Mouse (Mus musculus) neural tube, embryonic 11.5 days (tissue): ENCODE results near the gene Olfm1. TPM values are rescaled to one million over a fixed set of nuclear protein-coding genes. Genes with fewer than 3 reads are reported as not detected.

Experiments
- ATAC-seq: fragments of 200-750 bp; cut with Nextera tagmentation; 2 replicates; pipeline ENCODE4 v1.8.0; 2017; ENCODE audit warnings: moderate number of reproducible peaks, mild to moderate bottlenecking, moderate TSS enrichment, moderate library complexity; ENCODE audit not compliant: insufficient read depth, low FRiP score, low TSS enrichment
- DNase-seq: peaks from one replicate; pipeline ENCODE4 v3.0.0-alpha.2; 2015; ENCODE audit warnings: low spot score
- H3K27ac ChIP-seq: fragments of 300-500 bp; sonication (generic); 2 replicates; pipeline ENCODE4 v1.5.1; 2014; ENCODE audit warnings: low read depth, mild to moderate bottlenecking, low read length
- H3K27me3 ChIP-seq: fragments of 300-500 bp; sonication (generic); 2 replicates; pipeline ENCODE4 v1.6.1; 2014; ENCODE audit warnings: mild to moderate bottlenecking, low read length, mixed read lengths; ENCODE audit not compliant: control insufficient read depth, insufficient read depth
- H3K36me3 ChIP-seq: fragments of 300-500 bp; sonication (generic); 2 replicates; pipeline ENCODE4 v1.6.1; 2014; ENCODE audit warnings: mild to moderate bottlenecking, low read length, moderate library complexity, mixed read lengths; ENCODE audit not compliant: control insufficient read depth, insufficient read depth
- H3K4me1 ChIP-seq: fragments of 300-500 bp; sonication (generic); 2 replicates; pipeline ENCODE4 v1.6.1; 2014; ENCODE audit warnings: low read length, mixed read lengths; ENCODE audit not compliant: control insufficient read depth, insufficient read depth
- H3K4me2 ChIP-seq: fragments of 300-500 bp; sonication (generic); 2 replicates; pipeline ENCODE4 v1.6.1; 2014; ENCODE audit warnings: low read depth, mild to moderate bottlenecking, moderate library complexity
- H3K4me3 ChIP-seq: fragments of 300-500 bp; sonication (generic); 2 replicates; pipeline ENCODE4 v1.5.1; 2014; ENCODE audit warnings: low read depth, low read length
- H3K9ac ChIP-seq: fragments of 300-500 bp; sonication (generic); 2 replicates; pipeline ENCODE4 v1.6.1; 2014; ENCODE audit warnings: mild to moderate bottlenecking, low read length
- H3K9me3 ChIP-seq: fragments of 300-500 bp; sonication (generic); 2 replicates; pipeline ENCODE4 v1.6.1; 2016; ENCODE audit warnings: low read length; ENCODE audit not compliant: control insufficient read depth
- WGBS: fragments of 180-500 bp; shearing (Covaris S2); extraction: QIAGEN DNeasy Blood & Tissue Kit; methylation state at CpG from one replicate; pipeline ENCODE4 v1.1.7; 2014; 5-methylcytosine and 5-hydroxymethylcytosine counted together
- polyA plus RNA-seq: library from polyadenylated mRNA; unstranded; fragments of >200 nt; fragmentation: Nextera tagmentation; extraction: Ambion mirVana; gene quantifications from 2 replicates; pipeline ENCODE4 v1.2.1, GENCODE M21; 2014

Olfm1 gene
- polyA plus RNA-seq, 1 experiment from 2014 or later: 118 TPM

GRCm38 (mm10) chr2:28165570-28165969 lies 27.2 kb upstream of the Olfm1 start:
- Histone ChIP-seq H3K9me3 (no peaks in the 10 kb centered on the region), H3K27ac (no peak overlapping the region), H3K36me3 (no peaks in the 10 kb centered on the region), H3K4me1 (no peaks in the 10 kb centered on the region), H3K4me2 (no peak overlapping the region), H3K27me3 (no peaks in the 10 kb centered on the region), H3K4me3 (no peak overlapping the region), H3K9ac (no peak overlapping the region)
- no peak for ATAC-seq
- 68% methylated on average over 8 of the region's 8 CpGs for WGBS
- no peak for DNase-seq

- DNase-seq: no peak
- H3K4me1 ChIP-seq: no peaks in the 10 kb centered on the region
- ATAC-seq: no peak
- WGBS: 81% methylated on average over 12 of the region's 12 CpGs
- no peaks in the 10 kb centered on the region for H3K27me3 ChIP-seq
- no peaks in the 10 kb centered on the region for H3K9me3 ChIP-seq
- no peak overlapping the region for H3K4me3 ChIP-seq
- no peak overlapping the region for H3K9ac ChIP-seq
- no peak overlapping the region for H3K27ac ChIP-seq
- H3K4me2 ChIP-seq: no peak overlapping the region
- H3K36me3 ChIP-seq: no peaks in the 10 kb centered on the region
Observed at GRCm38 (mm10) chr2:28169336-28169735, 23.5 kb upstream of the Olfm1 start.

DNA sequence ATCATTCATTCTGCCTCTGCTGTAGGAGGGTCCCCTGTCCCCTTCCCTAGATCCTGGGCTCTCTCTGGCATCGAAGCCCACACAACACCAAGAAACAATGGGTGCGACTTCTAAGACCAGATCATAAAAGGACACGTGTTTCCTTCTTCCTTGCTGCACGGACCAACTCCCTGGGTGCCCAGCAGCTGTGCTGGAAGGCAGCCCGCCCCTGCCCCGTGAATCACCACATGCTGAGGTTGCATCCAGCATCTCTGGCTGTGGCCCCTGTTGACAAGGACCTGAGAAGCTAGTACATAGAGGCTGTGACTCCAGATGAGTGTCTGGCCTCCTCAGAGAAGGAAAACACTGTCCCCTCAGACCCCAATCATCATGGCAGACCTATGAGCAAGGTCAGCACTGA lies 20.8 kb upstream of the Olfm1 start:
- Histone ChIP-seq H3K27ac (no peak overlapping the region), H3K4me2 (no peak overlapping the region)
- DNase-seq: no peak

GRCm38 (mm10) chr2:28173225-28174141 lies 19.3 kb upstream of the Olfm1 start:
- whole genome bisulfite sequencing: 87% methylated on average over 11 of the region's 11 CpGs
- Histone ChIP-seq H3K4me2 (no peak overlapping the region), H3K9me3 (no peaks in the 10 kb centered on the region), H3K4me1 (no peaks in the 10 kb centered on the region), H3K36me3 (no peaks in the 10 kb centered on the region), H3K4me3 (no peak overlapping the region), H3K27ac (no peak overlapping the region), H3K9ac (no peak overlapping the region), H3K27me3 (no peaks in the 10 kb centered on the region)
- ATAC-seq (no peak), DNase-seq (no peak)

More for the DNA sequence above, 20.8 kb upstream of the Olfm1 start:
- Histone ChIP-seq H3K4me3 (no peak overlapping the region), H3K9ac (no peak overlapping the region), H3K36me3 (no peaks in the 10 kb centered on the region), H3K4me1 (no peaks in the 10 kb centered on the region), H3K9me3 (no peaks in the 10 kb centered on the region), H3K27me3 (no peaks in the 10 kb centered on the region)
- no peak for ATAC-seq
- 69% methylated on average over 6 of the region's 6 CpGs for WGBS

DNA sequence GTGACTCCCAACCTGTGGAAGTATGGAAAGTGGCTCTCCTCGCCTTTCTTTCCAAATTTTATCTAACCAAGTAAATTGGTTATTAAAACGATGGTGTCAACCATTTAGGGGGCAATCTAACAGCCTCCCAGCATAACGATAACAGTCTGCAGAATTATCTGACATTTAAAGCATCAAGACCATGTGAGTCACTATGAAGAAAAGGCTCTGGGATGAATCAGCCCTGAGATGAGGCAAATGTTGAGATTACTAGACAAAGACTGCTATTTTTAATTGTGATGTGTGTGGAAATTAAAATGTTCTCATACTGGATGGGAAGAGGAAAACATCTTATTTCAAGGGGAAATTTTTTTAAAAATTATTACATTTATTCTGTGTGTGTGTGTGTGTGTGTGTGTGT lies 18.4 kb upstream of the Olfm1 start:
- DNase-seq (no peak), ATAC-seq (no peak)
- H3K4me1 ChIP-seq: no peaks in the 10 kb centered on the region
- no peak overlapping the region for H3K27ac ChIP-seq
- no peak overlapping the region for H3K4me2 ChIP-seq
- 86% methylated on average over 3 of the region's 3 CpGs for WGBS
- H3K9me3 ChIP-seq: no peaks in the 10 kb centered on the region
- H3K36me3 ChIP-seq: no peaks in the 10 kb centered on the region
- no peak overlapping the region for H3K4me3 ChIP-seq
- no peak overlapping the region for H3K9ac ChIP-seq
- no peaks in the 10 kb centered on the region for H3K27me3 ChIP-seq

DNA sequence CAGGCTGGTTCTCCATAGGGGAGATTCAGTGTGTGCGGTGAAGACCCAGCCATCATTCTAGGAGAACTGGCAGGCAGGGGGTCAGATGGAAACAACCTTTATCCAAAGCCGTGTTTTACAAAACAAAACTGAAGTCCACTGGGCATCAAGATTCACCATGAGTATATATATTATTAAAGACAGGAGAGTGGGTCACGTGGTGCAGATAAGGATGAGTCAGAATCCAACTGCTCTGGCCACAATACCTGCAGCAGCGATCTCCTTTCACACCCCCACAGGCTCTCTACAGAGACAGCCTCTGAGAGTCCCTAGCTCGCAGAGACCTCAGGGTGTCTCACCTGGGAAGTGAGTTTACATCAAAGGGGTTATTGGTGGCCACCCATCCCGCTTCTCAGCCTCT lies 14.2 kb upstream of the Olfm1 start:
- WGBS: 71% methylated on average over 6 of the region's 6 CpGs
- H3K9ac ChIP-seq: no peak overlapping the region
- DNase-seq: no peak
- no peaks in the 10 kb centered on the region for H3K9me3 ChIP-seq
- no peak overlapping the region for H3K27ac ChIP-seq
- H3K36me3 ChIP-seq: no peaks in the 10 kb centered on the region
- H3K4me1 ChIP-seq: no peaks in the 10 kb centered on the region
- no peaks in the 10 kb centered on the region for H3K27me3 ChIP-seq
- no peak overlapping the region for H3K4me2 ChIP-seq
- H3K4me3 ChIP-seq: no peak overlapping the region
- no peak for ATAC-seq

GRCm38 (mm10) chr2:28180053-28180452 lies 12.7 kb upstream of the Olfm1 start:
- H3K36me3 ChIP-seq: no peaks in the 10 kb centered on the region
- 80% methylated on average over 3 of the region's 3 CpGs for WGBS
- DNase-seq (no peak), ATAC-seq (no peak)
- no peak overlapping the region for H3K4me2 ChIP-seq
- no peaks in the 10 kb centered on the region for H3K4me1 ChIP-seq
- H3K9ac ChIP-seq: no peak overlapping the region
- no peaks in the 10 kb centered on the region for H3K27me3 ChIP-seq
- H3K4me3 ChIP-seq: no peak overlapping the region
- no peak overlapping the region for H3K27ac ChIP-seq
- H3K9me3 ChIP-seq: no peaks in the 10 kb centered on the region

DNA sequence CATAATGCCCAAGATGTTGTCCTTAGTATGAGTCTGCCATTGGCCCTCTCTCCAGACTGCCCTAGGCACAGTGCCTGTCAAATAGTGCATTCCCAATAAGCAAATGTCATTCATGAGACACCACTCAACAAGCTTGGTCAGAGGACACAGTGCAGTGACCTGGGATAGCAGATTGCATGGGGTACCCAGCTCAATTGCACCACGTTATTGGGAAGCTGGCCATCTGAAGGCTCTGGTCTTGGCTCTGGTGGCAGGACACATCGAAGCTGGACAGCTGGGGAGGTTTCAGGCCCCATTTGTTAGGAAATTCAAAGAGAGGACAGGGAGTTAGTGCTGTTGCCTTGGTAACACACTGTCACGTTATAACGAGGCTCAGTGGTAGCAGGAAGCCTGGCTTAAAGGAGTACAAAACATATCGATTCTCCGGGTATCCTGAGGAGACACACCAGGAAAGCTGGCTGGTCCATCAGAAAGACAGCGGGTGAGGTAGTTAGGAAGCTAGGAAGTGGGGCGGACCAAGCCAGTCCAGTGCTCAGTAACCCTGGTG lies 4.3 kb upstream of the Olfm1 start:
- Histone ChIP-seq H3K4me3 (no peak overlapping the region), H3K9me3 (no peaks in the 10 kb centered on the region), H3K4me1 (peaks cover 4% of the 10 kb centered on the region; the same call in 1 of the 2 replicates), H3K27ac (no peak overlapping the region), H3K4me2 (no peak overlapping the region), H3K36me3 (no peaks in the 10 kb centered on the region), H3K27me3 (no peaks in the 10 kb centered on the region), H3K9ac (no peak overlapping the region)
- no peak for DNase-seq
- WGBS: 45% methylated on average over 8 of the region's 8 CpGs
- ATAC-seq: no peak

DNA sequence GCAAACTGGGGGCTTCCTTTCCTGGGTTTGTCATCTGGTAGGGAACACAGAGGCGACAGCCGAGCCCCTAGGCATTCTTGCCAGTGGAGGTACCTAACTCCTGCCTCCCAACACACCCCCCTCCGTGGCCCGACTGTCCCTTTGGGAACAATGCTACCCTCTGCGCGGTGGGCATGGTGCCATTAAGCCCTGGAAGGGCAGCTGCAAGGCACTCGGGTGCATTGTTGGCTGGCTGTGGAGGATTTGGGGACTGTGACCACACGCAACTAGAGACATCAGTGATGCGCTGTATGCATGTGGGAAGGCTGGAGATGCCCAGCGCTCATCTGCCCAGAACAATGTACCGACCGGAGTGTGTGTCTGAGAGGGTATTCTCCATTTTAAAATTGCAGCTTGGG lies 897 bp downstream of the Olfm1 start:
- ATAC-seq (peak; percentile 20; the same call in 1 of the 2 replicates), DNase-seq (peak; percentile 29)
- no peaks in the 10 kb centered on the region for H3K9me3 ChIP-seq
- H3K36me3 ChIP-seq: no peaks in the 10 kb centered on the region
- H3K27ac ChIP-seq: peak overlapping the region; percentile 68; the same call in 1 of the 2 replicates
- H3K4me3 ChIP-seq: peak overlapping the region; percentile 64
- peak overlapping the region; percentile 81 for H3K4me2 ChIP-seq
- WGBS: 33% methylated on average over 12 of the region's 12 CpGs
- H3K4me1 ChIP-seq: peaks cover 4% of the 10 kb centered on the region; the same call in 1 of the 2 replicates
- H3K27me3 ChIP-seq: no peaks in the 10 kb centered on the region
- peak overlapping the region; percentile 80 for H3K9ac ChIP-seq
